Mouse (Mus musculus): ENCODE results near the gene Med21. TPM values are rescaled to one million over a fixed set of nuclear protein-coding genes. Genes with fewer than 3 reads are reported as not detected.
A peak's percentile ranks its signal among the peaks of the same experiment; 100 is the strongest.

Gene Med21
- total RNA-seq, 2 experiments from 2014 or later, result 51.3 to 55.2 TPM

- intact Hi-C loops (cut with DNase I), result no loop called here
- no peak for DNase-seq
Measured at GRCm38 (mm10) chr6:146673696-146674095, 31.3 kb downstream of the Med21 start.

DNA sequence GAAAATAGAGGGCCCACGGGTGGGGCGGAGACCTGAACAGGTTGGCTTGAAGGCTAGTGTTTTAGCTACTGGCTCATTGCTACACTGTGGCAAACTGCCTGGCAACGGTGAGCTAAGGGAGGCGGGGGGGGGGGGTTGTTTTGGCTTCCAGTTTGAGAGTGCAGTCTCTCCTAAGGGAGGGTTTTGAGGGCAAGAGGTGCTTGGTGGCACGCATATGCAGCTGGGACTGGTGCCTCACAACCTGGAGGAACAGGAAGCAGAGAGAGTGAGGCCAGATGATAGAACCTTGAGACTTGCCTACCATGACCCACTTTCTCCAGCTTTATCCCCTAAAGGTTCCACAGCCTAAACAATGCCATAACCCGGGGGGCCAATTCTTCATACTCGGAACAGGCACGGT is 32.1 kb downstream of the Med21 start:
- no peak for DNase-seq
- intact Hi-C loops (cut with DNase I), result no loop called here

- intact Hi-C loops (cut with DNase I), result no loop called here
- DNase-seq, result no peak
Measured at GRCm38 (mm10) chr6:146674881-146675536, 32.7 kb downstream of the Med21 start.

GRCm38 (mm10) chr6:146676904-146677303 is 34.6 kb downstream of the Med21 start:
- intact Hi-C loops (cut with DNase I), result no loop called here
- no peak for DNase-seq

DNA sequence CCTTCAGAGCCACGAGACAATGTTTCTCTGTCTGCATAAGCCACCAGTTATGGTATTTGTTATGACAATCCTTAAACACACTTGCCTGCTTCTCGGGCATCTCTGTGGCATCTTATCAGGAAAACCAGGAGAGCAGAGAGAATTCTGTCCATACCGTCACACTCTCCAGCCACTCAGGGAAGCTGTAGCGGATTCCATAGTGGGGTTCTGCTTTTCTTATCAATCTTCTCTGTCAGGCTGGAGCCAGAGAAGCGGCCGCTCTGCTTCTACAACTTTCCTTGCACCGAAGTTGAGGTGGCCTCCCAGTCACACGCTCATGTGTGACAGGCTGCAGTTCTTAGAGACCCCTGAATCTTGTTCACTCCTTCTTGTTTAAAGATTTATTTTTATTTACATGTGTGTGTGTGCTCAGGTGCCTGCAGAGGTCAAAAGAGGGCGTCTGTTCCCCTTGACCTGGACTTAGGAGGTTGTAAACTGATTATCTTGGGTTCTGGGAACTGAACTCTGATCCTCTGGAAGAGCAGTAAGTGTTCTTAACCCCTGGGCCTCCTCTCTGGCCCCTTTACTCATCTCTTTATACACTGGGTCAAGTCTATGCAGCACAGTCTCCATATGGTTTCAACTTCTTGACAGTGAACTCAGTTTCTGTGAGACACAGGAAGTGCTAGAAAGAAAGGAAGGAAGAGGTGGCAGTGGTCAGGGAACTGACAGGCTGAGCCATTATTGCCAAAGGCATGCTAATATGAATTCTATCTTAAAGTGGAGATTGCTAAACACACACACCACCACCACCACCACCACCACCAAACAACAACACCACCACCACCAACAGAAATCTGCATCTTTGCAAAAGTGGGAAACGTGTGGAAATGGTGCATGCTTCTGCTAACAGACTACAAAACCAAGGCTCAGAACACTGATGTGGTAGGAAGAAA is 36.1 kb downstream of the Med21 start:
- intact Hi-C loops (cut with DNase I), result no loop called here

DNA sequence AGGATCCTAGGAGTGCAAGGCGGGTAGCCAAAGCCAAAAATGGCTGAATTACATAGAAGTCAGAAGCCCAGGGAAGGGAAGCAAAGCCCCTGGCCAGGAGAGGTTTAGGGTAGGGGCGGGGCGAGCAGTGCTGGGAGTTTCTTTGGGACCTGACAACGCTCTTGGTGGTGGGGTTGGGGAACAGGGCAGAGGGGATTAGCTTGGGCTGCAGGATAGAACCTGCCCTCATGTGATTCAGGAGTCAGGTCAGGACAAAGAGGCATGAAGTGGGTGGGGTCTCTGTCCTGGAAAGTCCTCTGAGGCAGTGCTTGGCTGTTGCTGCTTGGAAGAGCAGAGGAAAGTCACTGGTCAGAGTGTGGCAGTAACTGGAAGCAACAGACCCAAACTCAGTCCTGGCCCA is 41.5 kb downstream of the Med21 start:
- intact Hi-C loops (cut with DNase I), result no loop called here
- peak in 1 of 2 experiments; percentile 40 for DNase-seq

More for the DNA sequence above, 36.1 kb downstream of the Med21 start:
- DNase-seq, result no peak

- peak; percentile 79 to 84 for DNase-seq
- intact Hi-C loops (cut with DNase I), result no loop called here
Measured at GRCm38 (mm10) chr6:146685781-146686308, 43.5 kb downstream of the Med21 start.

GRCm38 (mm10) chr6:146686463-146687196 is 44.3 kb downstream of the Med21 start:
- intact Hi-C loops (cut with DNase I), result no loop called here

DNA sequence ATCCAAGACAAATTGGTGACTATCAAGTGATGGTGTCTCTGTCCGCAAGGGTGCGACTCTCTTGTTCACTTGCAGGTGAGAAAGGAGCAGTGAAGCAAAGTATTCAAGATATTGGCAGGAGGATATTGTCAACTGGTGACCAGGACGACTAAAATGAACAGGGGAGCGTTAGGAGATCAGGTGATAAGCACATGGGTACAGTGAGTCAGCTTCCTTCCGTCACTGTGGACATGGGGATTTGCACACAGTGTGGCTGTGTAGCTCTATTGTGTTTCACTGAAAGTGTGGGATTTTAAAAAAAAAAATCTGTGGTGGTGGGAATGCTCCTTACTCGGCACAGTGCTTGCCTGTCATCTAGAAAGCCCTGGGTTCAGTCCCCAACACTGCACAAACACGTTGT is 45.7 kb downstream of the Med21 start:
- DNase-seq, result no peak
- intact Hi-C loops (cut with DNase I), result no loop called here

More at GRCm38 (mm10) chr6:146686463-146687196, 44.3 kb downstream of the Med21 start:
- no peak for DNase-seq

- intact Hi-C loops (cut with DNase I), result no loop called here
- no peak for DNase-seq
Measured at GRCm38 (mm10) chr6:146688861-146689260, 46.5 kb downstream of the Med21 start.

DNA sequence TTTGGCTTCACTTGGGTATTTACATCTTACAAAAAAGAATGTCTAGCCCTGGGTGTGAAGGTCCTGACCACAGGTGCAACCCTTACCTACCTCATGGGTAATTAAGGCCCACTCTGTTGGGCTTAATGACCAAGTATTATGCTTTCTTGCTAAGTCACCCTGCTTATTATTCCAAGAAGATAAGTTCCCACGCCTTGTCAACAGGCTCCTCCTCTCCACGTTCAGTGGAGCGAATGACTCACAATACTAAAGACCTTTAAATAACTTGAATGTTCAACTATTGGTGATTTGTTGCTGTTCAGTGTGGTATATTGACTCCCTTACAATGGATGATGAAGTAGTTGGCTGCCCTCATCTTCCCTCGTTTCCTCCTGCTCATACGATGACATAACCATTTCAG is 55.4 kb downstream of the Med21 start:
- intact Hi-C loops (cut with DNase I), result no loop called here
- DNase-seq, result no peak

- DNase-seq, result no peak
- intact Hi-C loops (cut with DNase I), result no loop called here
Measured at GRCm38 (mm10) chr6:146698376-146698775, 56.0 kb downstream of the Med21 start.

Other genes with a start within 250 kb of the Med21 start
- gene Itpr2, start 140.3 kb upstream of the Med21 start, total RNA-seq (2021), result 10 to 100 TPM; 30.1 to 34.3 TPM
- 10 to 100 TPM; 56.4 to 61.4 TPM for gene Fgfr1op2, start 65.3 kb upstream of the Med21 start, total RNA-seq (2021)
- 10 to 100 TPM; 20.7 to 24.2 TPM for gene Ints13, start 64.7 kb upstream of the Med21 start, total RNA-seq (2021)
- gene Tm7sf3, start 277 bp downstream of the Med21 start, total RNA-seq (2021), result 10 to 100 TPM; 18.1 to 19.9 TPM
- 10 to 100 TPM; 14.9 to 15.8 TPM for gene Stk38l, start 82.4 kb downstream of the Med21 start, total RNA-seq (2021)
- 1 to 10 TPM; 1.4 to 2.5 TPM for gene Arntl2, start 153.5 kb downstream of the Med21 start, total RNA-seq (2021)
- gene Smco2, start 207.6 kb downstream of the Med21 start, total RNA-seq (2021), result 1 to 10 TPM; 1.3 to 1.4 TPM
- gene Ppfibp1, start 245.9 kb downstream of the Med21 start, total RNA-seq (2021), result 10 to 100 TPM; 80.7 to 89.8 TPM

Data from heart, postnatal 14 days (tissue).